ENCODE assay signal across 18 mouse cellular contexts in genomic region chr17:83086703-83087102, GRCm38 (mm10).
DNase-seq lines count a peak whose midpoint lies in the region; ATAC-seq and TF ChIP-seq lines count a peak whose summit lies in the region.
"Had no signal": no experiment of that assay in that cellular context is flagged by ENCODE, and none has a peak within 500 bp of the region (broad histone marks: within the 10 kb centered on the region; RNA-seq: fewer than 3 reads in every experiment).

No protein-coding gene starts in this region.

- 0 out of 2 replicates have a peak, but pooled peaks have one; percentile 16 for TF ChIP-seq CTCF in kidney, adult 2 months (conservative IDR thresholded peaks at IDR 0.05; ENCODE audit: insufficient read depth, insufficient read length, low read depth, low read length)
- TF ChIP-seq CTCF in lung, postnatal 0 days (IDR thresholded peaks at IDR 0.05), result peak; percentile 43
- peak in 1 of 3 experiments; percentile 9; a peak in 1 of 6 replicates for TF ChIP-seq CTCF in MEL (IDR thresholded peaks at IDR 0.05 in 2 of 3, conservative IDR thresholded peaks at IDR 0.05 in 1 of 3; ENCODE audit: control insufficient read depth in 1 of 3, insufficient read depth in 1 of 3, low read depth in 2 of 3, low read length in 3 of 3, poor library complexity in 1 of 3, severe bottlenecking in 1 of 3)

- DNase-seq in kidney, adult 2 months, result no peak
- DNase-seq in kidney, postnatal 25 days, result no peak
- DNase-seq in lung, postnatal 0 days (ENCODE audit: low spot score), result no peak
- DNase-seq in lung, adult 18-20 months, result no peak
- DNase-seq in MEL (ENCODE audit: low read depth, low spot score), result peak; percentile 6
- peak; percentile 20 for DNase-seq in induced T-regulatory cell, adult 2 months (ENCODE audit: low read depth)
- no peak for DNase-seq in right cerebral cortex, postnatal 4 days
- DNase-seq: adrenal gland, adult 8-10 months; cerebellum, adult 18-20 months; gastrocnemius, postnatal 10 days; kidney, adult 11 months; kidney, postnatal 36 days; liver, embryonic 13.5 days; lung, postnatal 36 days; thymus, postnatal 36 days had no signal

- H3K4me3 ChIP-seq in kidney, adult 2 months (ENCODE audit: insufficient read depth, low read depth, low read length), result no peak overlapping the region
- H3K4me3 ChIP-seq in lung, postnatal 0 days (ENCODE audit: low read depth, low read length), result no peak overlapping the region
- no peak overlapping the region for H3K4me3 ChIP-seq in MEL (ENCODE audit: control insufficient read depth in 1 of 2, insufficient read depth in 1 of 2, low read depth in 2 of 2, low read length in 2 of 2)
- H3K4me3 ChIP-seq: embryonic facial prominence, embryonic 12.5 days; liver, embryonic 13.5 days; neural tube, embryonic 12.5 days had no signal

- H3K9ac ChIP-seq in lung, postnatal 0 days (replicated peaks; ENCODE audit: low read depth), result no peak overlapping the region
- H3K9ac ChIP-seq in MEL (ENCODE audit: control insufficient read depth, low read depth, low read length, poor library complexity, severe bottlenecking), result no peak overlapping the region
- H3K9ac ChIP-seq: embryonic facial prominence, embryonic 12.5 days; liver, embryonic 13.5 days; neural tube, embryonic 12.5 days had no signal

- whole genome bisulfite sequencing in kidney, adult 2 months, result 91% methylated on average over 2 of the region's 2 CpGs
- 89% methylated on average over 2 of the region's 2 CpGs for WGBS in lung, postnatal 0 days

- TF ChIP-seq POLR2A in kidney, adult 2 months (IDR thresholded peaks at IDR 0.05; ENCODE audit: low read depth, low read length), result no peak
- TF ChIP-seq POLR2A in MEL (IDR thresholded peaks at IDR 0.05; ENCODE audit: control insufficient read depth in 1 of 2, insufficient read depth in 1 of 2, low read depth in 1 of 2, low read length in 2 of 2, poor library complexity in 1 of 2), result no peak

- no peak overlapping the region for H3K4me2 ChIP-seq in lung, postnatal 0 days (replicated peaks; ENCODE audit: low read depth, low read length)
- H3K4me2 ChIP-seq: embryonic facial prominence, embryonic 12.5 days; liver, embryonic 13.5 days; neural tube, embryonic 12.5 days had no signal

- H3K9me3 ChIP-seq in lung, postnatal 0 days (ENCODE audit: low read length), result no peaks in the 10 kb centered on the region
- H3K9me3 ChIP-seq in MEL (replicated peaks; ENCODE audit: insufficient read depth, low read length), result no peaks in the 10 kb centered on the region
- H3K9me3 ChIP-seq: embryonic facial prominence, embryonic 12.5 days; liver, embryonic 13.5 days; neural tube, embryonic 12.5 days had no signal

- no peak for TF ChIP-seq RAD21 in MEL (IDR thresholded peaks at IDR 0.05; ENCODE audit: low read depth, low read length)

- TF ChIP-seq EP300 in lung, postnatal 0 days (IDR thresholded peaks at IDR 0.05), result no peak
- TF ChIP-seq EP300 in MEL (IDR thresholded peaks at IDR 0.05; ENCODE audit: low read depth in 1 of 2, low read length in 2 of 2), result no peak

- no peaks in the 10 kb centered on the region for H3K27me3 ChIP-seq in kidney, adult 2 months (replicated peaks; ENCODE audit: control insufficient read depth, insufficient read depth, low read length)
- H3K27me3 ChIP-seq in lung, postnatal 0 days (replicated peaks; ENCODE audit: insufficient read depth, low read length), result no peaks in the 10 kb centered on the region
- H3K27me3 ChIP-seq in MEL (ENCODE audit: control insufficient read depth in 1 of 2, insufficient read depth in 2 of 2, low read length in 2 of 2), result no peaks in the 10 kb centered on the region
- H3K27me3 ChIP-seq: liver, embryonic 13.5 days had no signal

- H3K79me2 ChIP-seq in MEL (ENCODE audit: control insufficient read depth, insufficient read depth, low read length, poor library complexity), result no peaks in the 10 kb centered on the region

- H3K4me1 ChIP-seq in kidney, adult 2 months (ENCODE audit: control insufficient read depth, insufficient read depth, low read length), result no peaks in the 10 kb centered on the region
- no peaks in the 10 kb centered on the region for H3K4me1 ChIP-seq in lung, postnatal 0 days (ENCODE audit: insufficient read depth, low read depth, low read length)
- no peaks in the 10 kb centered on the region for H3K4me1 ChIP-seq in MEL (ENCODE audit: control insufficient read depth in 1 of 2, insufficient read depth in 2 of 2, low read length in 2 of 2)
- H3K4me1 ChIP-seq: liver, embryonic 13.5 days had no signal

- no peaks in the 10 kb centered on the region for H3K36me3 ChIP-seq in kidney, adult 2 months (ENCODE audit: control insufficient read depth, insufficient read depth, low read length)
- no peaks in the 10 kb centered on the region for H3K36me3 ChIP-seq in lung, postnatal 0 days (ENCODE audit: insufficient read depth, low read length)
- H3K36me3 ChIP-seq in MEL (ENCODE audit: control insufficient read depth in 1 of 2, insufficient read depth in 2 of 2, low read length in 2 of 2), result no peaks in the 10 kb centered on the region
- H3K36me3 ChIP-seq: embryonic facial prominence, embryonic 12.5 days; liver, embryonic 13.5 days; neural tube, embryonic 12.5 days had no signal

- ATAC-seq in lung, postnatal 0 days, result no peak
- ATAC-seq in inflammation-experienced regulatory T-cells, adult 6 months, result no peak

- H3K27ac ChIP-seq in kidney, adult 2 months (ENCODE audit: insufficient read depth, low read depth, low read length), result no peak overlapping the region
- no peak overlapping the region for H3K27ac ChIP-seq in lung, postnatal 0 days (ENCODE audit: low read length)
- no peak overlapping the region for H3K27ac ChIP-seq in MEL (ENCODE audit: control insufficient read depth, low read depth, low read length)
- H3K27ac ChIP-seq: embryonic facial prominence, embryonic 12.5 days; liver, embryonic 13.5 days; neural tube, embryonic 12.5 days had no signal

TF ChIP-seq in MEL, 35 proteins besides CTCF, POLR2A, EP300 and RAD21:
- TF ChIP-seq NRF1 (IDR thresholded peaks at IDR 0.05; ENCODE audit: insufficient read depth, low read depth, low read length, poor library complexity, severe bottlenecking) (no peak), RCOR1 (IDR thresholded peaks at IDR 0.05; ENCODE audit: low read depth, low read length) (no peak), KAT2A (conservative IDR thresholded peaks at IDR 0.05; ENCODE audit: low read depth, low read length) (no peak), UBTF (IDR thresholded peaks at IDR 0.05; ENCODE audit: borderline replicate concordance, insufficient read depth, low read depth, low read length) (no peak)
TF ChIP-seq in MEL: peak in this region for 0.

Comparison
In these comparisons a context has a peak if more than half of its experiments do, and no peak if none do; other contexts are left out.
1. DNase-seq: peak in MEL (single experiment) and induced T-regulatory cell, adult 2 months (single experiment); none in kidney, adult 2 months (single experiment), kidney, postnatal 25 days (0 of 2), lung, postnatal 0 days (single experiment), lung, adult 18-20 months (0 of 2) and right cerebral cortex, postnatal 4 days (single experiment).